Mouse (Mus musculus): Measurements from ENCODE around the gene Mrps25.

Gene Mrps25

GRCm38 (mm10) chr6:92124547-92124946, 59.3 kb downstream of the Mrps25 start:
- DNase-seq = no peak

All from right cerebral cortex, postnatal 25 days (tissue).